Mouse (Mus musculus) adrenal gland, postnatal 14 days (tissue): ENCODE measurements at regions not wholly inside any gene's neighbourhood (a gene's known extent, or its start where the extent isn't known, plus 50 kb on each side); places are given as distances from the start of the nearest gene placed in this dataset.
"Not testable (repeated sequence)": the region's sequence is repeated elsewhere in the genome, so short reads cannot be mapped to it uniquely, and the experiment has no call there.

Experiments used
- DNase-seq: peaks from one replicate; pipeline ENCODE4 v3.0.0; 2021; ENCODE audit warnings: mixed read lengths

GRCm38 (mm10) chr1:35869381-35870143 lies 198.6 kb upstream of the Hs6st1 start:
- peak; percentile 61 for DNase-seq

- DNase-seq, result no peak
Measured at GRCm38 (mm10) chr1:35870144-35870827, 197.9 kb upstream of the Hs6st1 start.

GRCm38 (mm10) chr1:35873038-35873437 lies 195.2 kb upstream of the Hs6st1 start:
- DNase-seq, result no peak

GRCm38 (mm10) chr1:35875210-35875811 lies 192.9 kb upstream of the Hs6st1 start:
- DNase-seq, result peak; percentile 32

- DNase-seq, result no peak
Measured at GRCm38 (mm10) chr1:35878426-35878825, 189.8 kb upstream of the Hs6st1 start.

- peak; percentile 14 for DNase-seq
Measured at GRCm38 (mm10) chr1:35879388-35880093, 188.7 kb upstream of the Hs6st1 start.

- no peak for DNase-seq
Measured at GRCm38 (mm10) chr1:35880562-35881265, 187.5 kb upstream of the Hs6st1 start.

- no peak for DNase-seq
Measured at GRCm38 (mm10) chr1:35881521-35881920, 186.7 kb upstream of the Hs6st1 start.

GRCm38 (mm10) chr1:35882101-35882500 lies 186.1 kb upstream of the Hs6st1 start:
- no peak for DNase-seq

- no peak for DNase-seq
Measured at GRCm38 (mm10) chr1:35889731-35890499, 178.3 kb upstream of the Hs6st1 start.

GRCm38 (mm10) chr1:35890500-35890900 lies 177.7 kb upstream of the Hs6st1 start:
- DNase-seq, result no peak

- no peak for DNase-seq
Measured at GRCm38 (mm10) chr1:35899536-35899935, 168.7 kb upstream of the Hs6st1 start.

GRCm38 (mm10) chr1:35904001-35904547 lies 164.1 kb upstream of the Hs6st1 start:
- no peak for DNase-seq

GRCm38 (mm10) chr1:35913551-35913950 lies 154.6 kb upstream of the Hs6st1 start:
- no peak for DNase-seq

- DNase-seq, result not testable (repeated sequence)
Measured at GRCm38 (mm10) chr1:35914175-35914574, 154.0 kb upstream of the Hs6st1 start.

- DNase-seq, result no peak
Measured at GRCm38 (mm10) chr1:35915526-35915925, 152.7 kb upstream of the Hs6st1 start.

GRCm38 (mm10) chr1:35919840-35920734 lies 148.1 kb upstream of the Hs6st1 start:
- no peak for DNase-seq

GRCm38 (mm10) chr1:35924796-35925195 lies 143.4 kb upstream of the Hs6st1 start:
- DNase-seq, result no peak

GRCm38 (mm10) chr1:35925301-35925700 lies 142.9 kb upstream of the Hs6st1 start:
- DNase-seq, result no peak
